Comparison of ENCODE assay signal across 8 mouse cellular contexts in the genomic region with DNA sequence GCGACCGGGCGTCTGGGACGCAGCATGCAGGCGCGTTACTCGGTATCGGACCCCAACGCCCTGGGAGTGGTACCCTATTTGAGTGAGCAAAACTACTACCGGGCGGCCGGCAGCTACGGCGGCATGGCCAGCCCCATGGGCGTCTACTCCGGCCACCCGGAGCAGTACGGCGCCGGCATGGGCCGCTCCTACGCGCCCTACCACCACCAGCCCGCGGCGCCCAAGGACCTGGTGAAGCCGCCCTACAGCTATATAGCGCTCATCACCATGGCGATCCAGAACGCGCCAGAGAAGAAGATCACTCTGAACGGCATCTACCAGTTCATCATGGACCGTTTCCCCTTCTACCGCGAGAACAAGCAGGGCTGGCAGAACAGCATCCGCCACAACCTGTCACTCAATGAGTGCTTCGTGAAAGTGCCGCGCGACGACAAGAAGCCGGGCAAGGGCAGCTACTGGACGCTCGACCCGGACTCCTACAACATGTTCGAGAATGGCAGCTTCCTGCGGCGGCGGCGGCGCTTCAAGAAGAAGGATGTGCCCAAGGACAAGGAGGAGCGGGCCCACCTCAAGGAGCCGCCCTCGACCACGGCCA. TPM values are rescaled to one million over a fixed set of nuclear protein-coding genes. Genes with fewer than 3 reads are reported as not detected.
DNase-seq lines count a peak whose midpoint lies in the region; ATAC-seq lines count a peak whose summit lies in the region.

No protein-coding gene starts in this region.

- H3K9ac ChIP-seq in lung, embryonic 16.5 days (ENCODE audit: low read length) = peak overlapping the region; percentile 65
- peak overlapping the region; percentile 85 for H3K9ac ChIP-seq in embryonic facial prominence, embryonic 12.5 days
- peak overlapping the region; percentile 38 for H3K9ac ChIP-seq in hindbrain, embryonic 16.5 days (ENCODE audit: low read depth, low read length)
- 0 out of 2 replicates have a peak overlapping the region, but pooled peaks have one; percentile 7 for H3K9ac ChIP-seq in midbrain, embryonic 14.5 days (replicated peaks; ENCODE audit: low read length)

- H3K4me3 ChIP-seq in lung, embryonic 16.5 days (ENCODE audit: low read length) = peak overlapping the region; percentile 61
- H3K4me3 ChIP-seq in embryonic facial prominence, embryonic 12.5 days = peak overlapping the region; percentile 64
- peak overlapping the region; percentile 39 for H3K4me3 ChIP-seq in hindbrain, embryonic 16.5 days (ENCODE audit: low read length)
- H3K4me3 ChIP-seq in midbrain, embryonic 14.5 days (replicated peaks; ENCODE audit: low read depth, low read length) = peak overlapping the region; percentile 28

- no peaks in the 10 kb centered on the region for H3K36me3 ChIP-seq in lung, embryonic 16.5 days (ENCODE audit: control insufficient read depth, insufficient read depth, low read length)
- no peaks in the 10 kb centered on the region for H3K36me3 ChIP-seq in embryonic facial prominence, embryonic 12.5 days
- H3K36me3 ChIP-seq in hindbrain, embryonic 16.5 days (ENCODE audit: control insufficient read depth, insufficient read depth, low read length) = no peaks in the 10 kb centered on the region
- no peaks in the 10 kb centered on the region for H3K36me3 ChIP-seq in midbrain, embryonic 14.5 days (ENCODE audit: control insufficient read depth, insufficient read depth, low read length)

- H3K4me1 ChIP-seq in lung, embryonic 16.5 days (replicated peaks; ENCODE audit: control insufficient read depth, insufficient read depth, low read length) = peaks cover 13% of the 10 kb centered on the region
- 0 out of 2 replicates have a peak, but pooled peaks cover 14% of the 10 kb centered on the region for H3K4me1 ChIP-seq in embryonic facial prominence, embryonic 12.5 days
- peaks cover 15% of the 10 kb centered on the region for H3K4me1 ChIP-seq in hindbrain, embryonic 16.5 days (ENCODE audit: control insufficient read depth, insufficient read depth, low read depth, low read length)
- H3K4me1 ChIP-seq in midbrain, embryonic 14.5 days (ENCODE audit: control insufficient read depth, insufficient read depth, low read length) = peaks cover 3% of the 10 kb centered on the region; the same call in 1 of the 2 replicates

- no peak for DNase-seq in lung, postnatal 36 days
- DNase-seq in midbrain, embryonic 14.5 days = no peak
- no peak for DNase-seq in cerebellum, adult 9-10 months
- DNase-seq in left cerebral cortex, adult 11 months (ENCODE audit: low spot score) = no peak
- no peak for DNase-seq in layer of hippocampus, postnatal 25 days (ENCODE audit: extremely low spot score in 1 of 2, low spot score in 1 of 2)

- no peaks in the 10 kb centered on the region for H3K9me3 ChIP-seq in lung, embryonic 16.5 days (ENCODE audit: control insufficient read depth, low read length)
- no peaks in the 10 kb centered on the region for H3K9me3 ChIP-seq in embryonic facial prominence, embryonic 12.5 days
- peaks cover 4% of the 10 kb centered on the region; the same call in 1 of the 2 replicates for H3K9me3 ChIP-seq in hindbrain, embryonic 16.5 days (ENCODE audit: control insufficient read depth, low read length)
- no peaks in the 10 kb centered on the region for H3K9me3 ChIP-seq in midbrain, embryonic 14.5 days (ENCODE audit: control insufficient read depth, low read length)

- peaks cover 78% of the 10 kb centered on the region for H3K27me3 ChIP-seq in lung, embryonic 16.5 days (ENCODE audit: control insufficient read depth, insufficient read depth, low read depth, low read length)
- peaks cover 76% of the 10 kb centered on the region for H3K27me3 ChIP-seq in embryonic facial prominence, embryonic 12.5 days
- peaks cover 70% of the 10 kb centered on the region for H3K27me3 ChIP-seq in hindbrain, embryonic 16.5 days (replicated peaks; ENCODE audit: control insufficient read depth, insufficient read depth, low read length)
- peaks cover 88% of the 10 kb centered on the region for H3K27me3 ChIP-seq in midbrain, embryonic 14.5 days (ENCODE audit: control insufficient read depth, insufficient read depth, low read length)

- under 1% methylated on average over 54 of the region's 55 CpGs for WGBS in lung, embryonic 16.5 days
- WGBS in embryonic facial prominence, embryonic 12.5 days = under 1% methylated on average over 55 of the region's 55 CpGs
- under 1% methylated on average over 55 of the region's 55 CpGs for WGBS in hindbrain, embryonic 16.5 days
- WGBS in midbrain, embryonic 14.5 days = under 1% methylated on average over 55 of the region's 55 CpGs

- peak overlapping the region; percentile 95 for H3K4me2 ChIP-seq in lung, embryonic 16.5 days (ENCODE audit: low read depth, low read length)
- H3K4me2 ChIP-seq in embryonic facial prominence, embryonic 12.5 days (replicated peaks) = peak overlapping the region; percentile 91
- peak overlapping the region; percentile 63 for H3K4me2 ChIP-seq in hindbrain, embryonic 16.5 days (ENCODE audit: low read length)
- H3K4me2 ChIP-seq in midbrain, embryonic 14.5 days (ENCODE audit: low read length) = peak overlapping the region; percentile 49

- peak; percentile 59 for ATAC-seq in lung, embryonic 16.5 days (ENCODE audit: low read depth)
- 0 out of 2 replicates have a peak, but pooled peaks have one; percentile 47 for ATAC-seq in embryonic facial prominence, embryonic 12.5 days (ENCODE audit: insufficient number of reproducible peaks, insufficient read depth, low FRiP score, low TSS enrichment)
- ATAC-seq in hindbrain, embryonic 16.5 days = no peak
- 0 out of 2 replicates have a peak, but pooled peaks have one; percentile 8 for ATAC-seq in midbrain, embryonic 14.5 days (ENCODE audit: low FRiP score, low TSS enrichment)

- H3K27ac ChIP-seq in lung, embryonic 16.5 days (ENCODE audit: low read length) = no peak overlapping the region; the same call in 1 of the 2 replicates
- H3K27ac ChIP-seq in embryonic facial prominence, embryonic 12.5 days = peak overlapping the region; percentile 96
- H3K27ac ChIP-seq in hindbrain, embryonic 16.5 days (ENCODE audit: low read depth, low read length) = no peak overlapping the region
- H3K27ac ChIP-seq in midbrain, embryonic 14.5 days (replicated peaks; ENCODE audit: low read depth, low read length) = no peak overlapping the region

RNA-seq across cellular contexts. Expression of gene Foxc2, which starts 0.7 kb away (rescaled TPM):
- polyA plus RNA-seq in lung, embryonic 16.5 days (2015; fragmentation: Nextera tagmentation; extraction: Ambion mirVana) = 0.58 and 0.62 TPM in 2 replicates
- polyA plus RNA-seq in embryonic facial prominence, embryonic 12.5 days (2016; fragmentation: Nextera tagmentation; extraction: Ambion mirVana) = 26.8 and 29.8 TPM in 2 replicates
- polyA plus RNA-seq in hindbrain, embryonic 16.5 days (2015; fragmentation: Nextera tagmentation; extraction: Ambion mirVana) = 1.9 and 2.8 TPM in 2 replicates
- polyA plus RNA-seq in midbrain, embryonic 14.5 days (2014; fragmentation: Nextera tagmentation; extraction: Ambion mirVana) = 1.5 TPM in 1 of 2 replicates, not detected in the other
- under 1 TPM; 0.66 to 0.82 TPM for total RNA-seq in layer of hippocampus, postnatal 25 days (2021)

RNA-seq across cellular contexts. Expression of gene Mthfsd, which starts 8.5 kb away (rescaled TPM):
- polyA plus RNA-seq in lung, embryonic 16.5 days (2015; fragmentation: Nextera tagmentation; extraction: Ambion mirVana) = 50.6 and 59.2 TPM in 2 replicates
- polyA plus RNA-seq in embryonic facial prominence, embryonic 12.5 days (2016; fragmentation: Nextera tagmentation; extraction: Ambion mirVana) = 66.9 and 75.0 TPM in 2 replicates
- 45.2 and 46.3 TPM in 2 replicates for polyA plus RNA-seq in hindbrain, embryonic 16.5 days (2015; fragmentation: Nextera tagmentation; extraction: Ambion mirVana)
- polyA plus RNA-seq in midbrain, embryonic 14.5 days (2014; fragmentation: Nextera tagmentation; extraction: Ambion mirVana) = 50.2 and 52.5 TPM in 2 replicates
- total RNA-seq in layer of hippocampus, postnatal 25 days (2021) = 10 to 100 TPM; 35.4 to 40.4 TPM

RNA-seq across cellular contexts. Expression of gene Foxl1, which starts 11.1 kb away (rescaled TPM):
- 3.1 and 3.3 TPM in 2 replicates for polyA plus RNA-seq in lung, embryonic 16.5 days (2015; fragmentation: Nextera tagmentation; extraction: Ambion mirVana)
- polyA plus RNA-seq in embryonic facial prominence, embryonic 12.5 days (2016; fragmentation: Nextera tagmentation; extraction: Ambion mirVana) = 4.6 and 5.2 TPM in 2 replicates
- polyA plus RNA-seq in hindbrain, embryonic 16.5 days (2015; fragmentation: Nextera tagmentation; extraction: Ambion mirVana) = 0.09 and 0.16 TPM in 2 replicates
- polyA plus RNA-seq in midbrain, embryonic 14.5 days (2014; fragmentation: Nextera tagmentation; extraction: Ambion mirVana) = not detected in 2 replicates
- not detected for total RNA-seq in layer of hippocampus, postnatal 25 days (2021)

RNA-seq across cellular contexts. Expression of gene Foxf1, which starts 32.5 kb away (rescaled TPM):
- polyA plus RNA-seq in lung, embryonic 16.5 days (2015; fragmentation: Nextera tagmentation; extraction: Ambion mirVana) = 126 and 138 TPM in 2 replicates
- 35.0 and 35.9 TPM in 2 replicates for polyA plus RNA-seq in embryonic facial prominence, embryonic 12.5 days (2016; fragmentation: Nextera tagmentation; extraction: Ambion mirVana)
- 1.1 and 1.3 TPM in 2 replicates for polyA plus RNA-seq in hindbrain, embryonic 16.5 days (2015; fragmentation: Nextera tagmentation; extraction: Ambion mirVana)
- 0.12 and 0.97 TPM in 2 replicates for polyA plus RNA-seq in midbrain, embryonic 14.5 days (2014; fragmentation: Nextera tagmentation; extraction: Ambion mirVana)
- total RNA-seq in layer of hippocampus, postnatal 25 days (2021) = 1 to 10 TPM in 1 of 2 experiments, under 1 TPM in 1; 0.87 to 1.0 TPM

Comparison
In these comparisons a context has a peak if more than half of its experiments do, and no peak if none do; other contexts are left out.
1. H3K9ac ChIP-seq: peak in every context shown above with its lines; median percentile 85 in embryonic facial prominence, embryonic 12.5 days; 65 in lung, embryonic 16.5 days; 38 in hindbrain, embryonic 16.5 days; 7 in midbrain, embryonic 14.5 days.